Mouse (Mus musculus) ES-Bruce4 (cell line): ENCODE measurements around the gene Gm48552.

Experiments
- CTCF ChIP-seq: IDR thresholded peaks from one replicate; pipeline ENCODE4 v1.8.1; 2011; ENCODE audit warnings: low read depth, low read length
- EP300 ChIP-seq: IDR thresholded peaks from 2 replicates; pipeline ENCODE4 v1.6.1; 2011; ENCODE audit warnings: low read depth, low read length; ENCODE audit not compliant: insufficient read depth
- POLR2A ChIP-seq: IDR thresholded peaks from one replicate; pipeline ENCODE4 v1.8.1; 2011; ENCODE audit warnings: low read length; ENCODE audit not compliant: insufficient read depth

DNA sequence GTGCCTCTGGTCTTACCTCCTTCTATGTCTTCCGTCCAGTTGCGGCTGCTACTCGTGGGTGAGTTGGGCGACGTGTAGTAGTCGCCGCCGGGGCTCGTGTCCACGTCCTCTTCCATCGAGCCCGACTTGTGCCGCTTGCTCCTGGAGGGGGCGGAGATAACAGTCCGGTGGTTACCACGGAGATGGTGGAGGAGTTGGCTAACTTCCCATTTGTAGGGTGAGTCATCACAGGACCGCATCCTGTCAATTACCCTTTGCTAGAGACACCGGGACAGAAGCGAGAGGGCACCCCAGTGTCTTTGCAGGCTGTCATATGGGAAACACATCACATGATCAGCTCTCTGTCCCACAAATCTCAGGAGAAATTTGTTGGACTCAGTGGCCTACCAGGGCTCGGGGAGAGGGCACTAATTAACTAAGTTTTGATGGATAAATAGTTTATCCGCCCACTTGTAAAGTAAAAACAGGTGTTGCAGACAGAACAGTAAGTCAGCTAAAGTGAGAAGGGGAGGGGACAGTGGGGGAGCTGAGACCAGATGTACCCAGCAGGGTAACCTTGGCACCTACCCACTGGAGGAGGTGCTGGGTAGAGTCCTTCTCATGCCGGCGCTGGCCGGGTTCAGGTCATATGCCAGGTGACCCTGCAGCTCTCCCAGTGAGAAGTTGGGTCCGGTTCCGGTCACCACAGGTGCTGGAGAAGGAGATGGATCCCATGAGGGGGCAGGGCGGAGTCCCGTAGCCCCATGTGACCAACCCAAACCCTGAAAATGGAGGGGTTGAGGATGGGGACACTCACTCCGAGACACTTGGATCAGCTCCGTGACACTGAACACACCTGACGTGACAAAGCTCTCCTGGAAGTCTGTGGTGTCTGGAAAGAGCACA, 19.0 kb downstream of the Gm48552 start:
- TF ChIP-seq CTCF (no peak), POLR2A (no peak), EP300 (no peak)
